ENCODE assay signal across 21 mouse cellular contexts in the genomic region with DNA sequence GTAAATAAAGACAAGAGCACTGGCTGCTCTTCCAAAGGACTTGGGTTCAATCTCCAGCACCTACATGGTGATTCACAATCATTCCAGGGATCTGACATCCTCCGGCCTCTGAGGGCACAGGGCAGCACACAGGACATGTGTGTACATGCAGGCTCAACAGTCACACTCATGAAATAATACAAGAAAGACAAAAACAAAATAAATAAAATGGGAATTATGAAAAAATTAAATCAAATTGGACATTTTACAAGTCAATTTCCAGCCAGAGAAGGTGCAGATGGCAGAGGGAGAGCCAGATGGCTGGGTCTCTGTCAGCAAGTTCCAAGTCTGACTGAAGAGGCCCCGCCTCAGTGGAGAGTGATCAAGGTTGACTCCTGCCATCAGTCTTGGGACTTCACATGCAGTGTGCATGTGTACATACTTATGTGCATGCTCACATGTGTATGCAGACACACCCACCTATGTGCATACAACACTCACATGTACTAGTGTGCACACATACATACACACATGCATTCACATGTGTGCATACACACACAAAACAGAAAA. TPM values are rescaled to one million over a fixed set of nuclear protein-coding genes. Genes with fewer than 3 reads are reported as not detected.
DNase-seq lines count a peak whose midpoint lies in the region; ATAC-seq and TF ChIP-seq lines count a peak whose summit lies in the region.
"Had no signal": no experiment of that assay in that cellular context is flagged by ENCODE, and none has a peak within 500 bp of the region (broad histone marks: within the 10 kb centered on the region; RNA-seq: fewer than 3 reads in every experiment).

No protein-coding gene starts in this region.

- H3K4me3 ChIP-seq in hindbrain, postnatal 0 days (ENCODE audit: low read length): no peak overlapping the region
- H3K4me3 ChIP-seq in hindbrain, embryonic 14.5 days (replicated peaks; ENCODE audit: low read length): no peak overlapping the region
- H3K4me3 ChIP-seq in layer of hippocampus, adult 2 months: no peak overlapping the region
- H3K4me3 ChIP-seq: heart, embryonic 10.5 days; hindbrain, embryonic 10.5 days; midbrain, embryonic 12.5 days; neural tube, embryonic 13.5 days had no signal

- no peak overlapping the region for H3K27ac ChIP-seq in hindbrain, postnatal 0 days
- no peak overlapping the region for H3K27ac ChIP-seq in hindbrain, embryonic 14.5 days
- peak overlapping the region; percentile 67 for H3K27ac ChIP-seq in layer of hippocampus, adult 2 months
- H3K27ac ChIP-seq: heart, embryonic 10.5 days; hindbrain, embryonic 10.5 days; midbrain, embryonic 12.5 days; neural tube, embryonic 13.5 days had no signal

- no peak overlapping the region for H3K4me2 ChIP-seq in hindbrain, postnatal 0 days (ENCODE audit: low read depth, low read length)
- H3K4me2 ChIP-seq in hindbrain, embryonic 14.5 days (replicated peaks): no peak overlapping the region
- H3K4me2 ChIP-seq: midbrain, embryonic 12.5 days; neural tube, embryonic 13.5 days had no signal

- no peaks in the 10 kb centered on the region for H3K4me1 ChIP-seq in hindbrain, postnatal 0 days (ENCODE audit: insufficient read depth, low read length)
- no peaks in the 10 kb centered on the region for H3K4me1 ChIP-seq in hindbrain, embryonic 14.5 days (replicated peaks; ENCODE audit: control insufficient read depth, insufficient read depth, low read length)
- H3K4me1 ChIP-seq: midbrain, embryonic 12.5 days; neural tube, embryonic 13.5 days had no signal

- peak; percentile 25 for DNase-seq in hindbrain, postnatal 0 days (ENCODE audit: low spot score)
- no peak for DNase-seq in hindbrain, embryonic 14.5 days (ENCODE audit: low spot score)
- peak; percentile 30 for DNase-seq in brain, embryonic 18.5 days (ENCODE audit: low read depth, low spot score)
- peak; percentile 73 for DNase-seq in cerebellum, adult 9-11 months
- peak in 1 of 2 experiments; percentile 47 for DNase-seq in layer of hippocampus, adult 2 months (ENCODE audit: low spot score in 2 of 2)
- no peak for DNase-seq in right cerebral cortex, postnatal 4 days
- no peak for DNase-seq in adrenal gland, adult 18-20 months (ENCODE audit: low spot score in 2 of 2)
- no peak for DNase-seq in frontal cortex, postnatal 10 days (ENCODE audit: low spot score in 2 of 2)
- DNase-seq: adrenal gland, postnatal 10 days; kidney, adult 8-10 months; kidney, postnatal 36 days; left cerebral cortex, postnatal 4 days; liver; spleen, adult 18-20 months; thymus, adult 18-20 months had no signal

- no peaks in the 10 kb centered on the region for H3K27me3 ChIP-seq in hindbrain, postnatal 0 days (ENCODE audit: insufficient read depth, low read length)
- no peaks in the 10 kb centered on the region for H3K27me3 ChIP-seq in hindbrain, embryonic 14.5 days (ENCODE audit: control insufficient read depth, insufficient read depth, low read length)
- H3K27me3 ChIP-seq: midbrain, embryonic 12.5 days; neural tube, embryonic 13.5 days had no signal

- no peak for ATAC-seq in hindbrain, postnatal 0 days
- ATAC-seq in hindbrain, embryonic 14.5 days (ENCODE audit: low FRiP score): no peak
- ATAC-seq: lung, postnatal 0 days had no signal

- TF ChIP-seq CTCF in hindbrain, postnatal 0 days (IDR thresholded peaks at IDR 0.05; ENCODE audit: low read depth): no peak
- no peak for TF ChIP-seq CTCF in layer of hippocampus, adult 2 months (conservative IDR thresholded peaks at IDR 0.05)

- 83% methylated on average over 2 of the region's 2 CpGs for whole genome bisulfite sequencing in hindbrain, postnatal 0 days
- WGBS in hindbrain, embryonic 14.5 days: 94% methylated on average over 2 of the region's 2 CpGs

- H3K36me3 ChIP-seq in hindbrain, postnatal 0 days (ENCODE audit: insufficient read depth, low read length): no peaks in the 10 kb centered on the region
- no peaks in the 10 kb centered on the region for H3K36me3 ChIP-seq in hindbrain, embryonic 14.5 days (replicated peaks; ENCODE audit: control insufficient read depth, insufficient read depth)
- H3K36me3 ChIP-seq: midbrain, embryonic 12.5 days; neural tube, embryonic 13.5 days had no signal

- H3K9me3 ChIP-seq in hindbrain, postnatal 0 days (ENCODE audit: low read length): no peaks in the 10 kb centered on the region
- no peaks in the 10 kb centered on the region for H3K9me3 ChIP-seq in hindbrain, embryonic 14.5 days (ENCODE audit: control insufficient read depth, low read length)
- H3K9me3 ChIP-seq: heart, embryonic 10.5 days; hindbrain, embryonic 10.5 days; midbrain, embryonic 12.5 days; neural tube, embryonic 13.5 days had no signal

- no peak overlapping the region for H3K9ac ChIP-seq in hindbrain, postnatal 0 days (replicated peaks; ENCODE audit: low read length)
- H3K9ac ChIP-seq in hindbrain, embryonic 14.5 days: no peak overlapping the region
- H3K9ac ChIP-seq: midbrain, embryonic 12.5 days; neural tube, embryonic 13.5 days had no signal

RNA-seq across cellular contexts. Expression of gene Angptl8, which starts 16.1 kb away (rescaled TPM):
- total RNA-seq in hindbrain, postnatal 0 days (2014; rRNA removed): not detected in 2 replicates
- polyA plus RNA-seq in hindbrain, postnatal 0 days (2015; fragmentation: Nextera tagmentation; extraction: Ambion mirVana): 0.34 and 0.57 TPM in 2 replicates
- polyA plus RNA-seq in hindbrain, embryonic 14.5 days (2014; fragmentation: Nextera tagmentation; extraction: Ambion mirVana): 0.33 and 0.62 TPM in 2 replicates
- total RNA-seq in layer of hippocampus, adult 2 months (2021): not detected
- 10 to 100 TPM in 1 of 2 experiments, 1 to 10 TPM in 1; 8.2 to 26.2 TPM for total RNA-seq in adrenal gland, adult 18-20 months (2021)
- total RNA-seq: left cerebral cortex, adult 18-20 months; left cerebral cortex, postnatal 4 days had no signal

RNA-seq across cellular contexts. Expression of gene Kank2, which starts 20.7 kb away (rescaled TPM):
- total RNA-seq in hindbrain, postnatal 0 days (2014; rRNA removed): 15.6 and 19.1 TPM in 2 replicates
- 3.1 and 3.4 TPM in 2 replicates for polyA plus RNA-seq in hindbrain, postnatal 0 days (2015; fragmentation: Nextera tagmentation; extraction: Ambion mirVana)
- 3.0 and 3.3 TPM in 2 replicates for polyA plus RNA-seq in hindbrain, embryonic 14.5 days (2014; fragmentation: Nextera tagmentation; extraction: Ambion mirVana)
- 1 to 10 TPM; 7.0 to 8.4 TPM for total RNA-seq in layer of hippocampus, adult 2 months (2021)
- total RNA-seq in adrenal gland, adult 18-20 months (2021): 10 to 100 TPM; 31.1 to 31.3 TPM

RNA-seq across cellular contexts. Expression of gene Dock6, which starts 33.2 kb away (rescaled TPM):
- 15.6 and 20.6 TPM in 2 replicates for total RNA-seq in hindbrain, postnatal 0 days (2014; rRNA removed)
- 11.5 and 11.7 TPM in 2 replicates for polyA plus RNA-seq in hindbrain, postnatal 0 days (2015; fragmentation: Nextera tagmentation; extraction: Ambion mirVana)
- polyA plus RNA-seq in hindbrain, embryonic 14.5 days (2014; fragmentation: Nextera tagmentation; extraction: Ambion mirVana): 16.3 and 18.0 TPM in 2 replicates
- 10 to 100 TPM; 12.2 to 13.6 TPM for total RNA-seq in layer of hippocampus, adult 2 months (2021)
- 10 to 100 TPM; 29.7 to 36.1 TPM for total RNA-seq in adrenal gland, adult 18-20 months (2021)

RNA-seq across cellular contexts. Expression of gene Spc24, which starts 59.2 kb away (rescaled TPM):
- total RNA-seq in hindbrain, postnatal 0 days (2014; rRNA removed): 20.3 and 31.1 TPM in 2 replicates
- polyA plus RNA-seq in hindbrain, postnatal 0 days (2015; fragmentation: Nextera tagmentation; extraction: Ambion mirVana): 26.2 and 27.1 TPM in 2 replicates
- polyA plus RNA-seq in hindbrain, embryonic 14.5 days (2014; fragmentation: Nextera tagmentation; extraction: Ambion mirVana): 17.7 and 18.7 TPM in 2 replicates
- 1 to 10 TPM; 2.2 to 2.9 TPM for total RNA-seq in layer of hippocampus, adult 2 months (2021)
- 1 to 10 TPM in 1 of 2 experiments, under 1 TPM in 1; 0.56 to 1.1 TPM for total RNA-seq in adrenal gland, adult 18-20 months (2021)

Comparison
In these comparisons a context has a peak if more than half of its experiments do, and no peak if none do; other contexts are left out.
1. DNase-seq: peak in hindbrain, postnatal 0 days (single experiment), brain, embryonic 18.5 days (single experiment) and cerebellum, adult 9-11 months (single experiment); none in hindbrain, embryonic 14.5 days (single experiment), right cerebral cortex, postnatal 4 days (single experiment), adrenal gland, adult 18-20 months (0 of 2) and frontal cortex, postnatal 10 days (0 of 2).